Mouse (Mus musculus): Measurements from ENCODE around the gene Mst1r. TPM values are rescaled to one million over a fixed set of nuclear protein-coding genes. Genes with fewer than 3 reads are reported as not detected.

Mst1r gene
- polyA plus RNA-seq, 1 experiment from 2014 or later = 1.8 TPM

GRCm38 (mm10) chr9:107898563-107898962, 8.1 kb upstream of the Mst1r start:
- Histone ChIP-seq H3K36me3 (peaks cover 9% of the 10 kb centered on the region), H3K27ac (no peak overlapping the region), H3K4me2 (replicated peaks) (no peak overlapping the region), H3K9ac (no peak overlapping the region), H3K4me3 (no peak overlapping the region), H3K9me3 (no peaks in the 10 kb centered on the region), H3K27me3 (replicated peaks) (peaks cover 24% of the 10 kb centered on the region), H3K4me1 (peaks cover 11% of the 10 kb centered on the region; the same call in 1 of the 2 replicates)
- WGBS = 88% methylated on average over 10 of the region's 10 CpGs
- ATAC-seq (ENCODE audit: low FRiP score, low read depth) = no peak

- Histone ChIP-seq H3K4me2 (replicated peaks) (no peak overlapping the region), H3K9ac (no peak overlapping the region), H3K27me3 (replicated peaks) (peaks cover 24% of the 10 kb centered on the region), H3K4me1 (peaks cover 11% of the 10 kb centered on the region; the same call in 1 of the 2 replicates), H3K27ac (no peak overlapping the region), H3K4me3 (no peak overlapping the region), H3K9me3 (no peaks in the 10 kb centered on the region), H3K36me3 (peaks cover 9% of the 10 kb centered on the region)
- no peak for ATAC-seq (ENCODE audit: low FRiP score, low read depth)
- 77% methylated on average over 12 of the region's 12 CpGs for WGBS
Observed at GRCm38 (mm10) chr9:107899855-107900254, 6.8 kb upstream of the Mst1r start.

- no peak overlapping the region for H3K27ac ChIP-seq
- peak; percentile 19; the same call in 1 of the 2 replicates for ATAC-seq (ENCODE audit: low FRiP score, low read depth)
- peak overlapping the region; percentile 24 for H3K4me3 ChIP-seq
- no peaks in the 10 kb centered on the region for H3K9me3 ChIP-seq
- H3K36me3 ChIP-seq = peaks cover 9% of the 10 kb centered on the region
- peaks cover 26% of the 10 kb centered on the region for H3K27me3 ChIP-seq (replicated peaks)
- H3K9ac ChIP-seq = peak overlapping the region; percentile 42; the same call in 1 of the 2 replicates
- peak overlapping the region; percentile 65 for H3K4me2 ChIP-seq (replicated peaks)
- H3K4me1 ChIP-seq = peaks cover 11% of the 10 kb centered on the region; the same call in 1 of the 2 replicates
- 3% methylated on average over 44 of the region's 44 CpGs for WGBS
Observed at GRCm38 (mm10) chr9:107900840-107901626, 5.6 kb upstream of the Mst1r start.

GRCm38 (mm10) chr9:107901627-107901914, 5.1 kb upstream of the Mst1r start:
- H3K36me3 ChIP-seq = peaks cover 9% of the 10 kb centered on the region
- H3K9me3 ChIP-seq = no peaks in the 10 kb centered on the region
- H3K4me3 ChIP-seq = peak overlapping the region; percentile 24; the same call in 1 of the 2 replicates
- 12% methylated on average over 17 of the region's 17 CpGs for WGBS
- H3K27ac ChIP-seq = no peak overlapping the region
- 0 out of 2 replicates have a peak, but pooled peaks have one; percentile 23 for ATAC-seq (ENCODE audit: low FRiP score, low read depth)
- peak overlapping the region; percentile 65 for H3K4me2 ChIP-seq (replicated peaks)
- no peak overlapping the region for H3K9ac ChIP-seq
- peaks cover 27% of the 10 kb centered on the region for H3K27me3 ChIP-seq (replicated peaks)
- peaks cover 16% of the 10 kb centered on the region for H3K4me1 ChIP-seq

- Histone ChIP-seq H3K36me3 (peaks cover 5% of the 10 kb centered on the region), H3K27ac (no peak overlapping the region), H3K4me2 (replicated peaks) (no peak overlapping the region), H3K4me1 (peaks cover 25% of the 10 kb centered on the region), H3K27me3 (replicated peaks) (peaks cover 26% of the 10 kb centered on the region), H3K9me3 (no peaks in the 10 kb centered on the region), H3K9ac (no peak overlapping the region), H3K4me3 (no peak overlapping the region)
- ATAC-seq (ENCODE audit: low FRiP score, low read depth) = 0 out of 2 replicates have a peak, but pooled peaks have one; percentile 23
- 10% methylated on average over 4 of the region's 4 CpGs for WGBS
Observed at GRCm38 (mm10) chr9:107904726-107905125, 1.9 kb upstream of the Mst1r start.

GRCm38 (mm10) chr9:107906967-107907800, 511 bp downstream of the Mst1r start:
- WGBS = 48% methylated on average over 31 of the region's 31 CpGs
- no peak overlapping the region for H3K27ac ChIP-seq

GRCm38 (mm10) chr9:107907801-107908120, 1.1 kb downstream of the Mst1r start:
- H3K9ac ChIP-seq = no peak overlapping the region
- ATAC-seq (ENCODE audit: low FRiP score, low read depth) = no peak
- no peaks in the 10 kb centered on the region for H3K36me3 ChIP-seq
- 86% methylated on average over 14 of the region's 14 CpGs for WGBS
- H3K4me3 ChIP-seq = no peak overlapping the region
- H3K27ac ChIP-seq = no peak overlapping the region
- H3K9me3 ChIP-seq = no peaks in the 10 kb centered on the region
- H3K4me2 ChIP-seq (replicated peaks) = no peak overlapping the region
- peaks cover 15% of the 10 kb centered on the region for H3K4me1 ChIP-seq
- 0 out of 2 replicates have a peak, but pooled peaks cover 3% of the 10 kb centered on the region for H3K27me3 ChIP-seq (replicated peaks)

More at GRCm38 (mm10) chr9:107906967-107907800, 511 bp downstream of the Mst1r start:
- no peak for ATAC-seq (ENCODE audit: low FRiP score, low read depth)
- peaks cover 15% of the 10 kb centered on the region for H3K4me1 ChIP-seq
- H3K4me3 ChIP-seq = peak overlapping the region; percentile 29; the same call in 1 of the 2 replicates
- H3K4me2 ChIP-seq (replicated peaks) = peak overlapping the region; percentile 63
- peak overlapping the region; percentile 54 for H3K9ac ChIP-seq
- H3K9me3 ChIP-seq = no peaks in the 10 kb centered on the region
- H3K36me3 ChIP-seq = no peaks in the 10 kb centered on the region
- H3K27me3 ChIP-seq (replicated peaks) = 0 out of 2 replicates have a peak, but pooled peaks cover 3% of the 10 kb centered on the region

- no peak overlapping the region for H3K9ac ChIP-seq
- 0 out of 2 replicates have a peak, but pooled peaks cover 3% of the 10 kb centered on the region for H3K27me3 ChIP-seq (replicated peaks)
- H3K4me1 ChIP-seq = peaks cover 15% of the 10 kb centered on the region
- H3K9me3 ChIP-seq = no peaks in the 10 kb centered on the region
- H3K4me3 ChIP-seq = no peak overlapping the region
- peak overlapping the region; percentile 26 for H3K4me2 ChIP-seq (replicated peaks)
- no peak for ATAC-seq (ENCODE audit: low FRiP score, low read depth)
- H3K27ac ChIP-seq = no peak overlapping the region
- H3K36me3 ChIP-seq = no peaks in the 10 kb centered on the region
- 17% methylated on average over 18 of the region's 18 CpGs for WGBS
Observed at GRCm38 (mm10) chr9:107908410-107909158, 1.9 kb downstream of the Mst1r start.

GRCm38 (mm10) chr9:107910025-107910769, 3.5 kb downstream of the Mst1r start:
- Histone ChIP-seq H3K4me1 (peaks cover 15% of the 10 kb centered on the region), H3K36me3 (no peaks in the 10 kb centered on the region), H3K4me3 (no peak overlapping the region), H3K27me3 (replicated peaks) (0 out of 2 replicates have a peak, but pooled peaks cover 3% of the 10 kb centered on the region), H3K9me3 (no peaks in the 10 kb centered on the region), H3K4me2 (replicated peaks) (no peak overlapping the region), H3K9ac (no peak overlapping the region), H3K27ac (no peak overlapping the region)
- ATAC-seq (ENCODE audit: low FRiP score, low read depth) = no peak
- 92% methylated on average over 15 of the region's 15 CpGs for WGBS

GRCm38 (mm10) chr9:107914764-107915420, 8.2 kb downstream of the Mst1r start:
- Histone ChIP-seq H3K4me2 (replicated peaks) (no peak overlapping the region), H3K4me3 (no peak overlapping the region), H3K9ac (0 out of 2 replicates have a peak overlapping the region, but pooled peaks have one; percentile 3), H3K4me1 (peaks cover 11% of the 10 kb centered on the region), H3K36me3 (no peaks in the 10 kb centered on the region), H3K27ac (no peak overlapping the region), H3K9me3 (no peaks in the 10 kb centered on the region), H3K27me3 (replicated peaks) (no peaks in the 10 kb centered on the region)
- 83% methylated on average over 16 of the region's 16 CpGs for WGBS
- no peak for ATAC-seq (ENCODE audit: low FRiP score, low read depth)

All from neural tube, embryonic 12.5 days (tissue).